18 mouse cellular contexts compared by ENCODE assay signal in the genomic region with DNA sequence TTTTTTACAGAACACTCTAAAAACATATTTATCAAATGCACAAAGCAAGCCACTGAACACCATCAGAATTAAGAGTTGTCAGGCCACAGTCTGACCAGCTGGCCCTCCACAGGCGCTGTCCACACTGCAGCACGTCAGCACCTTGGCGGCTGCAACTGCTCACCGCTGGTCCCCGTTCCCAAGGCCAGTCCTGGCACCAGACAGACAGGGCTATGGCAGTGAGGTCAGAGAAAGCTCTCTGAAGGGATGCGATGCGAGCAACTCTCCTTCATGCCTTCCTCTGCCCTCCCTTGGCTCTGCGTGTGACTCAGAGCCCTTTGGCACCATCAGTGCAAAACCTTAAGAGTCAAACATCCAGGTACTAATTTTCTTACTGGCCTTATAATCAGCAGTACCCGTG. TPM values are rescaled to one million over a fixed set of nuclear protein-coding genes. Genes with fewer than 3 reads are reported as not detected.
DNase-seq lines count a peak whose midpoint lies in the region; ATAC-seq lines count a peak whose summit lies in the region.
"Had no signal": no experiment of that assay in that cellular context is flagged by ENCODE, and none has a peak within 500 bp of the region (broad histone marks: within the 10 kb centered on the region; RNA-seq: fewer than 3 reads in every experiment).

No protein-coding gene starts in this region.

- intact Hi-C loops in left cerebral cortex, postnatal 4 days (cut with DNase I), result loop anchor here (5.0 kb wide), 1 partner anchor 40 kb away; no protein-coding TSS in a partner anchor
- intact Hi-C loops in left cerebral cortex, postnatal 25 days (cut with DNase I), result no loop called here

- peak; percentile 9 for DNase-seq in cerebellum, adult 9-10 months
- peak; percentile 28 for DNase-seq in left cerebral cortex, postnatal 4 days
- DNase-seq in left cerebral cortex, postnatal 25 days (ENCODE audit: low spot score in 2 of 2), result no peak
- DNase-seq in cerebellum, adult 9-11 months, result peak; percentile 16
- no peak for DNase-seq in kidney, postnatal 25 days
- no peak for DNase-seq in gastrocnemius, postnatal 25 days
- DNase-seq: B cell, adult 2 months; gastrocnemius, postnatal 36 days; kidney, adult 8-10 months; kidney, postnatal 10 days; liver, postnatal 0 days had no signal

- ATAC-seq in cerebellum, adult (ENCODE audit: insufficient number of reproducible peaks, low FRiP score, low TSS enrichment), result no peak
- ATAC-seq: activated CD4-positive, CD25-positive, alpha-beta regulatory T cell, adult 4 months; intestine, embryonic 15.5 days; liver, postnatal 0 days; lung, postnatal 0 days; midbrain, embryonic 15.5 days had no signal

RNA-seq across cellular contexts. Expression of a gene that starts 23.4 kb away (rescaled TPM):
- total RNA-seq in left cerebral cortex, postnatal 4 days (2021), result 10 to 100 TPM; 13.4 to 16.8 TPM
- total RNA-seq in left cerebral cortex, postnatal 25 days (2021), result 10 to 100 TPM; 17.7 to 18.5 TPM
- under 1 TPM; 0.11 to 0.36 TPM for total RNA-seq in gastrocnemius, postnatal 25 days (2021)
- total RNA-seq: hematopoietic stem cell, adult 5-6 weeks; MEL had no signal

Comparison
In these comparisons a context has a peak if more than half of its experiments do, and no peak if none do; other contexts are left out.
1. DNase-seq: peak in cerebellum, adult 9-10 months (single experiment), left cerebral cortex, postnatal 4 days (single experiment) and cerebellum, adult 9-11 months (single experiment); none in left cerebral cortex, postnatal 25 days (0 of 2), kidney, postnatal 25 days (0 of 2) and gastrocnemius, postnatal 25 days (single experiment).
2. RNA of a gene that starts 23.4 kb away (total RNA-seq): 17.7 to 18.5 TPM in left cerebral cortex, postnatal 25 days and 13.4 to 16.8 TPM in left cerebral cortex, postnatal 4 days; 0.11 to 0.36 TPM in gastrocnemius, postnatal 25 days; every median in the first group is over 10 times any median in the second.